In the genomic region with DNA sequence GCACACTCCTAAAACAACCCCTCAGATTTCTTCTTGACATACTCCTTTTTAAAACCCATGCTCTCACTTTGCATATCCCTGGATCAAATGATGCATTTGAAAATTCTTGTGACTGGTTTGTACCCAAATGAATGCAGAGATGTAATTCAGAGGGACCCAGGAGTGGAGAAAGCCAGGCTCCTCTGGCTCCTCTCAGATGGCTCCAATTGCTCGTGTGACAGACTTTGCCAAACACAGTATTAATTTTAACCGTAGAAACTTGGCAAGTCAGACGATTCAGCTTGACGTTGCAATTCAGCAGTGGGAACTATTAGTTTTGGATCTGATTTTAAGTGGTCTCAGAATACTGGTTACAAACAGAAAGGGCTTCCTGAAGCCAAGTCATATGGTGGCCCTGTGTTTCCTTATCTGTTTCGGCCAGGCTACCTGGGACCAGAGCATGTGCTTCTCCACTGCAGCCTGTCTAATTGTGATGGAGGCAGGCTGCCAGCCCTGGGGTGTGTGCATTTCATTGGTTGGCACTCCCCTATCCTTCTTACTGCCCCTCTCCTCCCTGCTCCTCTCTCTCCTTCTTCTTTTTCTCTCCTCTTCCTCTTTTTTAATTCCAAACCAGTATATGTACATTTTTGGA, we compare ENCODE assay signal across 24 mouse cellular contexts.
A peak's percentile ranks its signal among the peaks of the same experiment; 100 is the strongest.
DNase-seq lines count a peak whose midpoint lies in the region; ATAC-seq and TF ChIP-seq lines count a peak whose summit lies in the region.
"Had no signal": no experiment of that assay in that cellular context is flagged by ENCODE, and none has a peak within 500 bp of the region (broad histone marks: within the 10 kb centered on the region; RNA-seq: fewer than 3 reads in every experiment).

No protein-coding gene starts in this region.

- no peak overlapping the region for H3K9ac ChIP-seq in midbrain, embryonic 13.5 days (replicated peaks)
- H3K9ac ChIP-seq: limb, embryonic 13.5 days had no signal

- no peak overlapping the region for H3K4me2 ChIP-seq in midbrain, embryonic 13.5 days (replicated peaks)
- H3K4me2 ChIP-seq: limb, embryonic 13.5 days had no signal

- H3K27me3 ChIP-seq in midbrain, embryonic 13.5 days: no peaks in the 10 kb centered on the region
- H3K27me3 ChIP-seq in midbrain, embryonic 10.5 days (ENCODE audit: low read depth, poor library complexity, severe bottlenecking): no peaks in the 10 kb centered on the region
- H3K27me3 ChIP-seq: limb, embryonic 13.5 days; megakaryocyte, embryonic 14.5 days had no signal

- no peak for TF ChIP-seq CTCF in gastrocnemius, adult 2 months (IDR thresholded peaks at IDR 0.05)

- ATAC-seq in midbrain, embryonic 13.5 days: 0 out of 2 replicates have a peak, but pooled peaks have one; percentile 62
- ATAC-seq: CD4-positive, CD25-positive, alpha-beta regulatory T cell, adult 4 months had no signal

- H3K9me3 ChIP-seq in midbrain, embryonic 13.5 days: no peaks in the 10 kb centered on the region
- no peaks in the 10 kb centered on the region for H3K9me3 ChIP-seq in midbrain, embryonic 10.5 days (replicated peaks)
- H3K9me3 ChIP-seq: hindbrain, embryonic 10.5 days; limb, embryonic 13.5 days had no signal

- no peak overlapping the region for H3K4me3 ChIP-seq in gastrocnemius, adult 2 months
- no peak overlapping the region for H3K4me3 ChIP-seq in midbrain, embryonic 13.5 days (replicated peaks)
- H3K4me3 ChIP-seq in midbrain, embryonic 10.5 days: no peak overlapping the region
- H3K4me3 ChIP-seq: erythroblast, embryonic 14.5 days; hindbrain, embryonic 10.5 days; layer of hippocampus, adult 2 months; limb, embryonic 13.5 days; megakaryocyte, embryonic 14.5 days; myocyte had no signal

- intact Hi-C loops in gastrocnemius, adult 2 months (cut with DNase I): no loop called here

- WGBS in midbrain, embryonic 13.5 days: 87% methylated on average over 5 of the region's 5 CpGs
- 87% methylated on average over 5 of the region's 5 CpGs for WGBS in midbrain, embryonic 10.5 days

- H3K36me3 ChIP-seq in midbrain, embryonic 13.5 days: no peaks in the 10 kb centered on the region
- no peaks in the 10 kb centered on the region for H3K36me3 ChIP-seq in midbrain, embryonic 10.5 days
- H3K36me3 ChIP-seq: G1E; hindbrain, embryonic 10.5 days; limb, embryonic 13.5 days had no signal

- DNase-seq in cerebellum, postnatal 10 days: peak; percentile 90 to 94
- DNase-seq in cerebellum, adult 11-12 months: no peak
- DNase-seq in gastrocnemius, adult 2 months: peak; percentile 18
- DNase-seq in gastrocnemius, postnatal 4 days (ENCODE audit: low spot score in 2 of 2): no peak
- no peak for DNase-seq in midbrain, embryonic 10.5 days (ENCODE audit: low spot score)
- DNase-seq in adrenal gland, postnatal 10 days: no peak
- DNase-seq in T-cell, adult 2 months (ENCODE audit: low spot score): no peak
- DNase-seq: adrenal gland, adult 8-10 months; cerebellum, adult 18-20 months; embryo, embryonic 11 days; heart, adult 11 months; kidney, adult 11 months; lung, postnatal 10 days; thymus, postnatal 36 days had no signal

- no peaks in the 10 kb centered on the region for H3K4me1 ChIP-seq in midbrain, embryonic 13.5 days (replicated peaks)
- H3K4me1 ChIP-seq in midbrain, embryonic 10.5 days: peaks cover 15% of the 10 kb centered on the region
- H3K4me1 ChIP-seq: megakaryocyte, embryonic 14.5 days had no signal

- no peak overlapping the region for H3K27ac ChIP-seq in gastrocnemius, adult 2 months
- H3K27ac ChIP-seq in midbrain, embryonic 13.5 days: no peak overlapping the region
- no peak overlapping the region for H3K27ac ChIP-seq in midbrain, embryonic 10.5 days (replicated peaks)
- H3K27ac ChIP-seq: hindbrain, embryonic 10.5 days; kidney, postnatal 0 days; layer of hippocampus, adult 2 months; limb, embryonic 13.5 days had no signal

Comparison
In these comparisons a context has a peak if more than half of its experiments do, and no peak if none do; other contexts are left out.
1. DNase-seq: peak in cerebellum, postnatal 10 days (2 of 2) and gastrocnemius, adult 2 months (single experiment); none in cerebellum, adult 11-12 months (single experiment), gastrocnemius, postnatal 4 days (0 of 2), midbrain, embryonic 10.5 days (single experiment), adrenal gland, postnatal 10 days (single experiment) and T-cell, adult 2 months (single experiment).